Mouse (Mus musculus) E14TG2a.4 (cell line): ENCODE measurements around the gene Phf20.

Source experiments
- CTCF ChIP-seq: conservative IDR thresholded peaks from 2 replicates; pipeline ENCODE4 v1.5.1; 2014; ENCODE audit warnings: low read length
- NANOG ChIP-seq: IDR thresholded peaks from 2 replicates; pipeline ENCODE4 v1.6.1; 2014; ENCODE audit warnings: borderline replicate concordance, low read length, mixed read lengths

DNA sequence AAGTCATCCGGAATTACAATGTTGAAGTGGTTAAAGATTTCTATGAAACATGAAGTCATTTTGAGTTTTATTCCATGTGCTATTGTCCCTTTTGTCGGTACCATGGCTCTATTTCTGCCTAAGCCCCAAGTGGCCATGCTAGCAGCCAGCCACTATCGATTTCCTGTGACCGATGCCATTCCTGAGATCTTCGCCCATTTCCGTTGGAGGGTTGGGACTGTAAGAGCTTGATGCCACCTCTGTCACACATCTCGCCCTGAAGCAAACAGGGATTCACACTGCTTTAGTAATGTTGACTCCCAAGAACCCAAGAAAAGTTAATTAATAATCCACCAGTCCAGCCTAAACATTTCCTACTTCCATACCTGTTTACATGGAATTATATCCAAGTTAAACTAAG is 18.6 kb upstream of the Phf20 start:
- TF ChIP-seq CTCF (no peak), NANOG (no peak)
